Comparison of ENCODE assay signal across 7 mouse cellular contexts in the genomic region with DNA sequence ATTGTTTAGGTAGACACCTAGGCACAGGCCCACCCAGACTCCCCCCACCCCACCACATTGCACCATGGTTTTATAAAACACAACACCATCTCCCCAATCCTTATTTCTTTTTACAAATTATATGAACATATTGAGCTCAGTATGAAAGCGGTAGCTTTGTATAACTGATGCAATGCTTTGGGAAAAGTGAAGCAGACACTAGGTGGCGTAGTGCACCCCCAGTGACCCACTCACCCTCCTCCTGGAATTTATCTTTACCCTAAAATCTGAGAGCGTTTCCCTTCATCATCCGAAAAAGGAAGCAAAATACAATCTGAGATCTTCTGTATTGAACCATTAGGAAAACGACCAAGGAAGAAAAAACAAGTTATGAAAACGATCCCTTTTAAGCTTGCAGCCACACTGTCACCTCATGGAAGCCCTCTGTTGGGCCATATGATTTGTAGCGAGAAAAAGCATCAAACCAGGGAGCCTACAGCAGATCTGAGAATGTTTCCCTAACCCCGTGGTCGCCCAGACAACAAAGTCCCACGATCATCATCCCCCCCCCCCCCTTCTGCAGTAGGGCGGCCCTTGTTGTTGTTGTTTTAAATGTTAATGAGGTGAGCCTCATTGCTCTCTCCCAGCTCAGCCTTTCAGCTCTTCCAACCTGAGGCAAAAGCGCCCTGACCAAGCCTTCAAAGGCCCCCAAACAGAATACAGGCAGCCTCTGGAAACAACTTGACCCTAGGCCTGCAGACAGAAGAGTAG.
A peak's percentile ranks its signal among the peaks of the same experiment; 100 is the strongest.
DNase-seq lines count a peak whose midpoint lies in the region; ATAC-seq and TF ChIP-seq lines count a peak whose summit lies in the region.

No protein-coding gene starts in this region.

- no peaks in the 10 kb centered on the region for H3K4me1 ChIP-seq in embryonic fibroblast, embryonic 13.5 days (ENCODE audit: control insufficient read depth, insufficient read depth, low read length)
- no peaks in the 10 kb centered on the region for H3K4me1 ChIP-seq in limb, embryonic 11.5 days (ENCODE audit: control insufficient read depth, insufficient read depth, low read length)
- H3K4me1 ChIP-seq in stomach, postnatal 0 days (replicated peaks; ENCODE audit: control insufficient read depth, insufficient read depth): no peaks in the 10 kb centered on the region

- H3K27me3 ChIP-seq in limb, embryonic 11.5 days (ENCODE audit: control insufficient read depth, insufficient read depth, low read length): no peaks in the 10 kb centered on the region
- H3K27me3 ChIP-seq in stomach, postnatal 0 days (ENCODE audit: control insufficient read depth, insufficient read depth, low read length): no peaks in the 10 kb centered on the region

- TF ChIP-seq POLR2A in embryonic fibroblast, embryonic 13.5 days (IDR thresholded peaks at IDR 0.05; ENCODE audit: low read depth, low read length): no peak

- intact Hi-C loops in left cerebral cortex, postnatal 14 days (cut with DNase I): loop anchor here (2.0 to 10.0 kb wide), 2 partner anchors 31 to 249 kb away; a partner anchor contains a TSS
- intact Hi-C loops in left cerebral cortex, postnatal 36 days (cut with DNase I): loop anchor here (10.0 kb wide), 1 partner anchor 249 kb away; a partner anchor contains a TSS

- H3K4me3 ChIP-seq in embryonic fibroblast, embryonic 13.5 days (ENCODE audit: insufficient read depth, low read length): no peak overlapping the region
- H3K4me3 ChIP-seq in limb, embryonic 11.5 days (ENCODE audit: low read depth, low read length): no peak overlapping the region
- H3K4me3 ChIP-seq in stomach, postnatal 0 days (ENCODE audit: low read depth, low read length): no peak overlapping the region

- peak; percentile 47; the same call in 1 of the 2 replicates for TF ChIP-seq CTCF in embryonic fibroblast, embryonic 13.5 days (IDR thresholded peaks at IDR 0.05; ENCODE audit: borderline replicate concordance, insufficient read depth, low read length)
- peak; percentile 72 for TF ChIP-seq CTCF in stomach, postnatal 0 days (IDR thresholded peaks at IDR 0.05; ENCODE audit: low read depth)

- H3K4me2 ChIP-seq in limb, embryonic 11.5 days (ENCODE audit: low read depth, severe bottlenecking): no peak overlapping the region
- no peak overlapping the region for H3K4me2 ChIP-seq in stomach, postnatal 0 days (replicated peaks; ENCODE audit: low read depth)

- H3K9me3 ChIP-seq in limb, embryonic 11.5 days (ENCODE audit: control insufficient read depth, low read length): no peaks in the 10 kb centered on the region
- H3K9me3 ChIP-seq in stomach, postnatal 0 days (ENCODE audit: control insufficient read depth, low read length): no peaks in the 10 kb centered on the region

- no peak for TF ChIP-seq EP300 in stomach, postnatal 0 days (optimal IDR thresholded peaks at IDR 0.05)

- no peak for ATAC-seq in limb, embryonic 11.5 days (ENCODE audit: insufficient number of reproducible peaks, low FRiP score, low TSS enrichment, low read depth)
- ATAC-seq in stomach, postnatal 0 days (ENCODE audit: low FRiP score, low TSS enrichment): no peak

- H3K9ac ChIP-seq in limb, embryonic 11.5 days (ENCODE audit: low read length): no peak overlapping the region
- H3K9ac ChIP-seq in stomach, postnatal 0 days (ENCODE audit: low read length): no peak overlapping the region

- no peak overlapping the region for H3K27ac ChIP-seq in embryonic fibroblast, embryonic 13.5 days (ENCODE audit: insufficient read depth, low read length)
- H3K27ac ChIP-seq in limb, embryonic 11.5 days (replicated peaks; ENCODE audit: low read depth, low read length): no peak overlapping the region
- H3K27ac ChIP-seq in stomach, postnatal 0 days (replicated peaks): no peak overlapping the region

- WGBS in limb, embryonic 11.5 days: 17% methylated on average over 12 of the region's 12 CpGs
- 44% methylated on average over 12 of the region's 12 CpGs for WGBS in stomach, postnatal 0 days

- H3K36me3 ChIP-seq in limb, embryonic 11.5 days (ENCODE audit: control insufficient read depth, insufficient read depth, low read length): no peaks in the 10 kb centered on the region
- no peaks in the 10 kb centered on the region for H3K36me3 ChIP-seq in stomach, postnatal 0 days (ENCODE audit: control insufficient read depth, insufficient read depth, low read length)

- DNase-seq in left cerebral cortex, postnatal 14 days (ENCODE audit: low spot score in 2 of 2): peak; percentile 19 to 36
- no peak for DNase-seq in left cerebral cortex, postnatal 36 days (ENCODE audit: low spot score in 2 of 2)
- DNase-seq in adrenal gland, postnatal 36 days: peak; percentile 22 to 47
- DNase-seq in limb, embryonic 11.5 days (ENCODE audit: low spot score): peak; percentile 47
- no peak for DNase-seq in stomach, postnatal 0 days (ENCODE audit: low spot score)
- no peak for DNase-seq in testis, postnatal 10 days (ENCODE audit: low spot score)

Comparison
In these comparisons a context has a peak if more than half of its experiments do, and no peak if none do; other contexts are left out.
1. DNase-seq: peak in left cerebral cortex, postnatal 14 days (2 of 2), adrenal gland, postnatal 36 days (2 of 2) and limb, embryonic 11.5 days (single experiment); none in left cerebral cortex, postnatal 36 days (0 of 2), stomach, postnatal 0 days (single experiment) and testis, postnatal 10 days (single experiment).